Mouse (Mus musculus) embryonic facial prominence, embryonic 15.5 days (tissue): ENCODE measurements at regions not wholly inside any gene's neighbourhood (a gene's known extent, or its start where the extent isn't known, plus 50 kb on each side); places are given as distances from the start of the nearest gene placed in this dataset.

Experiments used
- ATAC-seq: fragments of 200-750 bp; cut with Nextera tagmentation; 2 replicates; pipeline ENCODE4 v1.8.0; 2017; ENCODE audit warnings: low read depth, moderate TSS enrichment; ENCODE audit not compliant: insufficient number of reproducible peaks, low FRiP score, low TSS enrichment
- H3K27ac ChIP-seq: fragments of 300-500 bp; sonication (generic); replicated peaks from 2 replicates; pipeline ENCODE4 v1.5.1; 2015; ENCODE audit warnings: mild to moderate bottlenecking, inconsistent platforms
- H3K27me3 ChIP-seq: fragments of 300-500 bp; sonication (generic); 2 replicates; pipeline ENCODE4 v1.6.1; 2015; ENCODE audit warnings: inconsistent platforms
- H3K36me3 ChIP-seq: fragments of 300-500 bp; sonication (generic); 2 replicates; pipeline ENCODE4 v1.6.1; 2015; ENCODE audit warnings: mild to moderate bottlenecking, inconsistent platforms
- H3K4me1 ChIP-seq: fragments of 300-500 bp; sonication (generic); 2 replicates; pipeline ENCODE4 v1.6.1; 2015; ENCODE audit warnings: inconsistent platforms
- H3K4me2 ChIP-seq: fragments of 300-500 bp; sonication (generic); replicated peaks from 2 replicates; pipeline ENCODE4 v1.6.1; 2015; ENCODE audit warnings: mild to moderate bottlenecking, inconsistent platforms
- H3K4me3 ChIP-seq: fragments of 300-500 bp; sonication (generic); replicated peaks from 2 replicates; pipeline ENCODE4 v1.5.1; 2015; ENCODE audit warnings: mild to moderate bottlenecking, inconsistent platforms
- H3K9ac ChIP-seq: fragments of 300-500 bp; sonication (generic); 2 replicates; pipeline ENCODE4 v1.6.1; 2015; ENCODE audit warnings: inconsistent platforms
- H3K9me3 ChIP-seq: fragments of 300-500 bp; sonication (generic); replicated peaks from 2 replicates; pipeline ENCODE4 v1.6.1; 2016; ENCODE audit warnings: inconsistent platforms
- WGBS: fragments of 180-500 bp; shearing (Covaris S2); methylation state at CpG from one replicate; pipeline ENCODE4 v1.1.7; 2015; 5-methylcytosine and 5-hydroxymethylcytosine counted together

DNA sequence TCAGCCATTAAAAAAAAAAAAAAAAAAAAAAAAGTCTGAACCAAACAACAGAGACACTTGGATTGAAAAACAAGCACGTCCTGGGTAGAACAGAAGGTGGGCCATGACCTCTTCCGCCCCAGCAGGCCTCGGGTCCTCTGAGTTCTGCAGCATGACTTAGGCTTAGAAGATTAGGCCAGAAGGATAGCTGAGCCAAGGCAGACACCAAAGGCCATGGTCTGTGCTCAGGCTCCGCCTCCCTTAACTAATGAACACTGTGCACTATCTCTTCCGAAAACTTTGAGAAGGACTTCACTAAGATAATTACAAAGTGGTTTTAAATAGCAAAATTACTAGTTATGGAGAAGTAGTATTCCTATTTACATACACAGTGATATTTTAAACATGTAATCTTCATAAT, 97.8 kb downstream of the Gm10604 start:
- Histone ChIP-seq H3K4me2 (no peak overlapping the region), H3K9ac (no peak overlapping the region), H3K4me1 (0 out of 2 replicates have a peak, but pooled peaks cover 8% of the 10 kb centered on the region), H3K27me3 (no peaks in the 10 kb centered on the region), H3K36me3 (no peaks in the 10 kb centered on the region), H3K27ac (no peak overlapping the region), H3K9me3 (no peaks in the 10 kb centered on the region), H3K4me3 (no peak overlapping the region)
- 52% methylated on average over 5 of the region's 5 CpGs for WGBS
- ATAC-seq = no peak

DNA sequence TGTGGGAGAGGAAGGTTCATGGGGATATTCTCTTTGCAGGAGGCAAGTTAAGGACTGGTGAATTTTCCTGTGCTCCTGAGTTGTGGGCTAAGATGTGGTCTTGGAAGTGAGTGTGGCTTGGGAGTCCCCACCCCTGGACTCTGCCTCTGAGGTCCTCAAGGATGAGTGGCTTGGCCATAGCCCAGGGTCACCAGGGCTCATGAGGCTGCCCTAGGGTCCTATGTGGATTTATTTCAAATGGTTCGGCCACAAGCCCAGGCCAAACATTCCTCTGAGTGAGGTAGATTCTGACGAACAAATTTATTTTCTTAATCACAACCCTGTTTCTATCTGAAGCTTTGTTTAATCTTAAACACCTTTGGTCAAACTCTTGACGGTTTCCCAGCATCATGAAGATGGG, 98.4 kb downstream of the Gm10604 start:
- Histone ChIP-seq H3K4me2 (no peak overlapping the region), H3K9ac (no peak overlapping the region), H3K27me3 (no peaks in the 10 kb centered on the region), H3K4me1 (0 out of 2 replicates have a peak, but pooled peaks cover 8% of the 10 kb centered on the region), H3K36me3 (no peaks in the 10 kb centered on the region), H3K27ac (no peak overlapping the region), H3K4me3 (no peak overlapping the region), H3K9me3 (no peaks in the 10 kb centered on the region)
- ATAC-seq = no peak
- WGBS = 80% methylated on average over 3 of the region's 3 CpGs

GRCm38 (mm10) chr4:11878638-11879037, 102.4 kb downstream of the Gm10604 start:
- no peaks in the 10 kb centered on the region for H3K4me1 ChIP-seq
- no peaks in the 10 kb centered on the region for H3K36me3 ChIP-seq
- no peaks in the 10 kb centered on the region for H3K9me3 ChIP-seq
- H3K27me3 ChIP-seq = no peaks in the 10 kb centered on the region
- WGBS = 65% methylated on average over 6 of the region's 6 CpGs
- H3K27ac ChIP-seq = no peak overlapping the region
- H3K4me3 ChIP-seq = no peak overlapping the region
- H3K4me2 ChIP-seq = no peak overlapping the region
- ATAC-seq = no peak
- H3K9ac ChIP-seq = no peak overlapping the region

DNA sequence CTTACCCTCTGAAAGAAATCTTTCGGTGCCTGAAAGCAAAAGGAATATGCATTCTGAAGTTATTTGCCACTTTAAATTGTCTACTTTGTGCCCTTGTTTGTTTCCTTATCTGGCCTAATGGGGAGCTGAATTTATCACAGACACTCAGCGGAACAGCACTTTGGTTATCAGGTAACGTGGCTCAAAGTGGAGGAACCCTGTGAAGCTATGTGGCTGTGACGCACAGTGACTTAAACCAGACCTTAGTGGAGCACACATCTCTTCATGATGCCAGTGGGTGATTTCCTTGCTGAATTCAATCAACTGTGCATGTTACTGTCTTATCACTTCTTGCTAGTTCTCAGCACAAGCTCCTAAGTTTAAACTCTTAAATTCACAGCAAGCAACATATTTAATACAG, 103.1 kb downstream of the Gm10604 start:
- H3K36me3 ChIP-seq = no peaks in the 10 kb centered on the region
- no peaks in the 10 kb centered on the region for H3K9me3 ChIP-seq
- H3K27ac ChIP-seq = no peak overlapping the region
- no peaks in the 10 kb centered on the region for H3K27me3 ChIP-seq
- H3K4me2 ChIP-seq = no peak overlapping the region
- no peak for ATAC-seq
- H3K9ac ChIP-seq = no peak overlapping the region
- no peaks in the 10 kb centered on the region for H3K4me1 ChIP-seq
- 87% methylated on average over 4 of the region's 4 CpGs for WGBS
- no peak overlapping the region for H3K4me3 ChIP-seq

GRCm38 (mm10) chr4:11876009-11876408, 105.1 kb downstream of the Gm10604 start:
- Histone ChIP-seq H3K27me3 (no peaks in the 10 kb centered on the region), H3K36me3 (no peaks in the 10 kb centered on the region), H3K4me2 (no peak overlapping the region), H3K4me3 (no peak overlapping the region), H3K9me3 (no peaks in the 10 kb centered on the region), H3K4me1 (no peaks in the 10 kb centered on the region), H3K9ac (no peak overlapping the region), H3K27ac (no peak overlapping the region)
- no peak for ATAC-seq
- WGBS = 81% methylated on average over 1 of the region's 1 CpGs

GRCm38 (mm10) chr4:11874586-11875264, 106.3 kb downstream of the Gm10604 start:
- ATAC-seq = no peak
- Histone ChIP-seq H3K36me3 (no peaks in the 10 kb centered on the region), H3K9ac (no peak overlapping the region), H3K4me3 (no peak overlapping the region), H3K4me2 (no peak overlapping the region), H3K27ac (no peak overlapping the region), H3K27me3 (no peaks in the 10 kb centered on the region), H3K9me3 (no peaks in the 10 kb centered on the region), H3K4me1 (no peaks in the 10 kb centered on the region)
- 72% methylated on average over 4 of the region's 4 CpGs for WGBS

- H3K4me3 ChIP-seq = no peak overlapping the region
- H3K27me3 ChIP-seq = no peaks in the 10 kb centered on the region
- 48% methylated on average over 3 of the region's 3 CpGs for WGBS
- H3K36me3 ChIP-seq = no peaks in the 10 kb centered on the region
- H3K4me2 ChIP-seq = no peak overlapping the region
- H3K27ac ChIP-seq = no peak overlapping the region
- no peaks in the 10 kb centered on the region for H3K9me3 ChIP-seq
- no peak overlapping the region for H3K9ac ChIP-seq
- no peak for ATAC-seq
- H3K4me1 ChIP-seq = no peaks in the 10 kb centered on the region
Measured at GRCm38 (mm10) chr4:11872036-11872435, 109.0 kb downstream of the Gm10604 start.

- no peak overlapping the region for H3K4me3 ChIP-seq
- no peak overlapping the region for H3K9ac ChIP-seq
- ATAC-seq = no peak
- 68% methylated on average over 5 of the region's 5 CpGs for WGBS
- no peaks in the 10 kb centered on the region for H3K36me3 ChIP-seq
- no peak overlapping the region for H3K4me2 ChIP-seq
- H3K4me1 ChIP-seq = no peaks in the 10 kb centered on the region
- H3K27ac ChIP-seq = no peak overlapping the region
- no peaks in the 10 kb centered on the region for H3K9me3 ChIP-seq
- H3K27me3 ChIP-seq = no peaks in the 10 kb centered on the region
Measured at GRCm38 (mm10) chr4:11869721-11870120, 111.3 kb downstream of the Gm10604 start.

GRCm38 (mm10) chr4:11868565-11868964, 112.5 kb downstream of the Gm10604 start:
- 78% methylated on average over 1 of the region's 1 CpGs for WGBS
- Histone ChIP-seq H3K4me3 (no peak overlapping the region), H3K9me3 (no peaks in the 10 kb centered on the region), H3K27me3 (no peaks in the 10 kb centered on the region), H3K9ac (no peak overlapping the region), H3K27ac (no peak overlapping the region), H3K4me2 (no peak overlapping the region), H3K36me3 (no peaks in the 10 kb centered on the region), H3K4me1 (no peaks in the 10 kb centered on the region)
- no peak for ATAC-seq
